Mouse (Mus musculus) spleen, adult 18-20 months (tissue): ENCODE data around the gene Pik3c2a.
"Not testable (repeated sequence)": the region's sequence is repeated elsewhere in the genome, so short reads cannot be mapped to it uniquely, and the experiment has no call there.

ENCODE experiments used
- DNase-seq, 2 experiments: peaks; one replicate each; pipeline ENCODE4 v3.0.0; 2022; ENCODE audit warnings: mixed read lengths in 2 of 2

The Pik3c2a gene

DNA sequence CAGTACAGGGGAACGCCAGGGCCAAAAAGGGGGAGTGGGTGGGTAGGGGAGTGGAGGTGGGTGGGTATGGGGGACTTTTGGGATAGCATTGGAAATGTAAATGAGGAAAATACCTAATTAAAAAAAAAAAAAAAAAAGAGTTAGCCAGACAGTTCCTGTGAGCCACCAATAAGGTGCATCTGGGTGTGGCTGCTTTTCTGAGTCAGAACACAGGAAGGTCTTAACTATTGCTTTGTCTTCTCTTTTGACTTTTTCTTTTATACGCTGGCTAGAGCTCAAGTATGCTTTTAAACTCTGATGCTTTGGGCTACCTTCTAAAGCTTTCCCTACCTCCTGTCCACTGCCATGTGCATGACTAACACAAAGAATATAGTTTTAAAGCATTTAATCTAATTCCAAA is 55.9 kb downstream of the Pik3c2a start:
- not testable (repeated sequence) for DNase-seq

DNA sequence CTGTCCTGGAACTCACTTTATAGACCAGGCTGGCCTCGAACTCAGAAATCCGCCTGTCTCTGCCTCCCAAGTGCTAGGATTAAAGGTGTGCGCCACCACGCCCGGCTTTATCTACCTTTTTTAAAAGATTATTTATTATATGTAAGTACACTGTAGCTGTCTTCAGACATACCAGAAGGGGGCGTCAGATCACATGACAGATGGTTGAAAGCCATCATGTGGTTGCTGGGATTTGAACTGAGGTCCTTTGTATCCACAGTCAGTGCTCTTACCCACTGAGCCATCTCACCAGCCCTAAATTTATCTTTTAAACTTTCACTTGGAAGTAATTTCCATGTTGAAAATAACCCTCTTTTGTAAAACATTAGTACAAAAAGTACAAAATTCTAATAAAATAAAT is 64.1 kb downstream of the Pik3c2a start:
- DNase-seq, result not testable (repeated sequence)

DNA sequence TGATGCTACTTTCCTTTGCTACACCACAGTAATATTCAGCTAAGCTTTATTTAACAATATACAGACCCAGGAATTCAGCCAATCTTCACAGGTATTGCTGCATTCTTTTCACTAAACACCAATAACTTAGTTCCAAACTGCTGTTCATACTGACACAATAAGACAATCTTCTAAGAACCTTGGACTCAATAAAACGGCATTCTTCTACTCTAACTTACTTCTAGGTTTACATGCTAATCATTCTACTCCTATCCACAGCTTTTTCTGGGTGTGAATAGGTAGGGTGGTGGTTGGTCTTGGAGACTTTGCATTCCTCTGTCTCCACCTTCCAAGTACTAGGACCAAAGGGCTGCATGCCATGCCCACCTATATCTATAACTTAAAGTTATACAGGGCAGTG is 69.0 kb downstream of the Pik3c2a start:
- no peak for DNase-seq

DNA sequence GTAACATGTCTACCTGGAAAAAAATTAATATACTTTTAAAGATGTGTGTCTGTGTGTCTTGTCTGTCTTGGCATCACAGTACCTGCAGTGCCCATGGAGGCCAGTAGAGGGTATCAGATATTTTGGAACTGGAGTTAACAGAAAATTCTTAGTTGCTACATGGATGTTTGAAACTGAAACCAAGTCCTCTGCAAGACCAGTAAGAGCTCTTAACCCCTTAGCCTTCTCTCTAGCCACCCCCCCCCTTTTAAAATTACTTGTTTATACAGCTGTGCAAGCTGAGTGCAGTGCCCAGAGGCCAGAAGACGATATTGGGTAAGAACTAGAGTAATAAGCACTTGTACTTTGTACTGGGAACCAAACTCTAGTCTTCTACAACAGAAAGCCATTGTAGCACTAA is 107.0 kb downstream of the Pik3c2a start:
- DNase-seq, result peak; percentile 8 to 67

DNA sequence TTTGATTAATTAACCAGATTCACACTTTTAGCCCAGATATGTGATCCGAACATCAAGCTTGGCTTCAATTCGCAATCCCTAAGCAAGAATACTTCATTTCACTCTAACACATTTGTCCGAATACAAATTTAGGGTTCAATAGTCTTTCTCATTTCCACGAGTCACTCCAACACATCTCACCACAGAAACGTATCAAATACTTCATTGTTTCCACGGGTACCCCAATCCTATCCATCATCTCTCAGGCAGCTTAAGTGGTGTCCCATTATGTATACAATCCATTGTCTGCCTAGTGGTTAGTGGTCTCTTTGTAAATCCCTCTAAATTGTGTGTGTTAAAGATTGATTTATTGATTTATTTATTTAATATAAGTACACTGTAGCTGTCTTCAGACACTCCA is 108.1 kb downstream of the Pik3c2a start:
- DNase-seq, result no peak

DNA sequence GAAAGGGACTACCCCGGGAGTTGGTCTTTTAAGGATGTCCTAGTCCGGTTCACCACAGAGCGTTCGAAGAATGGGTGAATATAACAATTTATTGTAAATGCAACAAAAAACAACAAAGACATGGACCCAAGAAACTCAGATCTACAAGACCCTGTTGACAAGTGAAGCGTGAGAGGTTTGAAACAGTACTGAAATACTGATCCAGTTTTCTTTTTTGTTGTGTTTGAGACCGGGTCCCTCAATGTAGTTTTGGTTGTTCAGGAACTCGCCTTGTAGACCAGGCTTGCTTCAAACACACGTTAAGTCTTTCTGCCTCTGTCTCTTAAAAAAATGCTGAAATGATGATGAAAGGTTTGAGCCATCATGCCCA is 108.6 kb downstream of the Pik3c2a start:
- DNase-seq, result no peak

DNA sequence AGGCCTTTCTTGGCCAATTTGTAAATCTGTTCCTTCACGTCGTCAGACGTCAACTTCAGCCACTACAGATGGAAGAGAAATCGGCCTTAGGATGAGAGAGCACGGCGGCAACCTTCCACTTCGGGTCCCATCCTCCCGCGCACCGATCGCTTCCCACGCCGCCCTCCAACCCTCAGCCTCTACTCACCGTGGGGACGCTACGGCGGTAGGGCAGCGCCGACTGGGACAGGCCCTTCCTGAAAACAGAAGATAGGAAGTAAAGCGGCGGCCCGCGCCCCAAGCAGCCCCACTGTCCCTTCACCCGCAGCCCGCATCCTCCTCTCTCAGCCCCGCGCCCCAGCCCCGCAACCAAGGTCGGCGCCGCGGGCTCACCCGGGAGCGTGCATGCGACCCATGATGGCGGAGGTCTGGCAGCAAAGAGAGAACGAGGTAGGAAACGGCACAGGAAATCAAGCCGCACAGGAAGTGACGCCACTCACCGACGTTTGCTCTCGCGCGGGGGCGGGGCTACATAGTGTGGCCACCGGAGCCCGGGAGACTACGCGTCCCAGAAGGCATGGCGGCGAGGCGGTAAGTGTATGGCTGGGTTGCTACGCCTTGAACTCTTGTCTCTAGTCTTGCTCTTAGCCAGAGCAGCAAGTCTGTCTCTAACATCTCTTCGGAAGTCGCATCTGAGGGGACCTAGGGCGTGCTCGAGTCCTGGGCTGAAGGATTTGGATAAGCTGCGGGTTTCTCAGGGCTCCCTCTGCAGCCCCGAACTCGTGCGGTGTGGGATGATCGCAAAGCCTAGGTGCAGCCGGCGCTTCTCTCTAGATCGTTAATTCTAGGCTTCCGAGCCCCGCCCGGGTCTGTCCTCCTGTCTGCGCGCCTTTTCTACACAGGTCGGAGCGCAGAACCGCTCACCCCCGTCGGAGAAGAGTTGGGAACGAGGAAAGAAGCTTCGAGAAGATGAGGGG is 109.3 kb downstream of the Pik3c2a start, which contains the start of gene Rps13:
TSS of gene Rps13 (minus strand) at position 483 of the 956 bp plus-strand sequence.
- DNase-seq, result peak; percentile 93 to 96

DNA sequence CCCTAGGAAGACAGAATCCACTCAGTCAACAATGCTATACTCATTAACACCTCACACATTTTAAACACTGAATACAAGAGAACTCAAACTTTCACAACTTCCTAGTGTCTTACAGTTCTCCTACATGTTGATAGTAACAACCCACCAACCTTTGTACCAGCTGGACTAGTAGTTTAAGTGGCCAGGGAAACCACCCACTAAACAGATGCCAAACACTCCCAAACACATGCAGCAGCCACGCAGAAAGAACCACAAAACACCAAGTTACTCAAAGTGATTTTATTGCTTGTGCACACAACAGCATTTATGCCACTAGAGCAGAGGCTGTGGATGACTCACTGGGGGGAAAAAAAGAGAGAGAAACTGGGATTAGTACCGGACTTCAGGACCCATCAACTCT is 112.0 kb downstream of the Pik3c2a start:
- no peak for DNase-seq

DNA sequence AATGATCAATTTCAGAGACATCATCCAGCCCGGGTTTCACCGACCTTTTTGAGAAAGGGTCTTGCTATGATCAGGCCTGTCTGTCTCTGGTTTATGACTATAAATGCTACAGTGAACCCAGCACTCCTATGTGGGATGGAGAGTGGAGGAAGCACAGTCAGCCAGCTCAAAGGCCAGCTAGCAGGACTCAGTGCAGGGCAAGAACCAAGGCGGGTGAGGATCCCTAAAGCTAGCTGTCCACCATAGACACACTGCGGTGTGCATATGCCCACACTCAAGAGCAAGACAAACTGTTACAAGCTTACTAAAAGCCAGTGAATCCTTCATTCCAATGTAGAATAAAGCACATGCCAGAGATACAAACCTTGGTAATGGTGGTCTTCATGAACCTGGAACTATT is 113.4 kb downstream of the Pik3c2a start:
- DNase-seq, result no peak

DNA sequence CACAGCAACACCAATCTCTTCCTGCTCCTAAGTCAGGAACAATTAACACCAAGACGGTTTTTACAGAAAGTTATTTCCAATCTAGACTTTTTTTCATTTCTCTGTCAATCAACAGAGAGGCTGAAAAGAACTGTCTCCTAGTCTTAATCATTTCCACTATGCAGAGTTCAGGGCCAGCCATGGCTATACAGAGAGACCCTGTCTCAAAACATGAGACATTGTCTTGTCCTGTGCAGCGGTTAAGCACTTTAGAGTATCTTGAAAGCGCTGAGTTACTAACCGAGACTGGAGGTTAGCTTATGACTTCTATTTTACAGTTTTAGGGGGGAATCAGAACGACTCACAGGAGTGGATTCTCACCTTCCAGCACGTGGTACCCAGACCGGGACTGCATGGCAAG is 114.5 kb downstream of the Pik3c2a start:
- no peak for DNase-seq

DNA sequence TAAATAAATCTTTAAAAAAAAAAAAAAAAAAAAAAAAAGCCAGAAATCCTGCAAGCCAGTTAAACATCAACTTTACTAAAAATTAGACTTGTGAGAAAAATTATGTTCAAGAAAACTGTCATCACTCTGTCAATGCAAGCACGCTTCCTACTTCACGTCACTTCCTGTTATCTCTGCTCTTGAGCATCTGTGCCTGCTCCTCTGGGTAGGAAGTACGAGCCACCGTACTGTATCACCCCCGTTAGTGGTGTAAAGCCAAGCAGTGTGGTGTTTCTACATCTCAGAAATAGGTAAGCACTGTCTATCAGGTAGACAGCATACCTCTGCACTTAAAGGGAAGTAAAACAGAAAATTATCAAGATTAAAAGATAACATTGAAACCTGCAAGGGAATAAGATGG is 115.3 kb downstream of the Pik3c2a start:
- DNase-seq, result no peak

DNA sequence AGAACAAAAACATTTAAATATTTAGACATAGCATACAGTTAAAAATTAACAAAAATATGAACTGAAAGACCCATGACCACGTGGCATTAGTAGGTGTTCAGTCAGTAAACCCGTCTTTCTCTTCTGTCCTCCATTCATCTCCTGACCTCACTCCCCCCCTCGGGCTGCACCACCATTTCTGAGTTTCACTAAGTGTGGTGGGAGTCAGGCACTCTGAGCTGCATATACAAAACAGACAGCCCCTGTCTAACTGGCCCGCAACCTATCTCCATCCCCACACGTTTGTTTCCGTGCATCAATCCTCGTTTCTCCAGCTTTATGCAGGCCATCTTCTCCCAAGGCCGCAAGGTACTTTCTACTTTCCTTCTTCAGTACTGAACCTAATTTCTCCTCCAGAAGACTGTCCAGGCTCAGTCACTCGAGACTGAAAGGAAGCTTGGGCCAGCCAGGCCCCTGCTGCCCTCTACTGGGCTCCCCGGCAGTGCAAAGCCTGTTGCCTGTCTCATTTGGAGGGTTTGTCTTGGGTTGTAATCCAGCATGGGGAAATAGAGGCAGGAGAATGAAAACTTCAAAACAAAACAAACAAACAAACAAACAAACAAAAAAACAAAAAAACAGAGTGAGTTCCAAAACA is 119.8 kb downstream of the Pik3c2a start:
- DNase-seq, result peak; percentile 25 to 60

DNA sequence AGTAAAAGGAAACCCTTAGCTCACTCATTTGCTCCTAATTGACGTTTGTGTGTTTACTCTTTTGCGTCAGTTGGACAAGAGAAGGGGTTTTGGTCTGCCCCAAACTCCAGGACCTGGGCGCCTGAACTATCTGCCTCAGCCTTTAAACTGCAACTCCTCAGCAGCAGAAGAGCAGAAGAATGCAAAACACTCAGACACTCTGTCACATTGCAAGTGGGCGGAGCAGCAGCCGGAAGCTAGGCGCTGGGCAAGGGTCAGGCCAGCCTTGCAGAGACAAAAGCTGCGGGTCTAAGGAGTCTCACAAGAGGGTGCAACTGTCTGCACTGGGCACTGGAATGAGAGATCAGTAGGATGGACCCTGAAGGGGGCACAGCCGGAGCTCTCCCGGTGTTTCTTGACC is 133.8 kb downstream of the Pik3c2a start:
- DNase-seq, result peak in 1 of 2 experiments; percentile 32

DNA sequence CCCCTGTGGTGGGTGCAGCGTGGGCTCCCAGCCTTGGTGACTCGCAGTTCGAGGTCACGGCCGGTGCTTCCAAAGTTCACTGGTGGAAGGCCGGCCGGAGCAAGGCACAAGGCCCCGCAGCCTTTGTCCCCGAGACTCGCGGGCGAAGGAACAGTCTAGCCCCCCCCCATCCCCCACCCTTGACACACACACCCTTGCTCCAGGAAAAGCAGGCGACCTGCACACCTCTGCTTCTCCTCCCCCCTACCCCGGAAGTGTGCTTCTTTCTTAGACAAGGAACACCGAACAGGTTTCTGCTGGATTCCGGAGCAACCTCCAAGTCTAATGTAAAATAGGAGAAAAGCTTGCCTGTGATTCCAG is 134.6 kb downstream of the Pik3c2a start:
- no peak for DNase-seq

DNA sequence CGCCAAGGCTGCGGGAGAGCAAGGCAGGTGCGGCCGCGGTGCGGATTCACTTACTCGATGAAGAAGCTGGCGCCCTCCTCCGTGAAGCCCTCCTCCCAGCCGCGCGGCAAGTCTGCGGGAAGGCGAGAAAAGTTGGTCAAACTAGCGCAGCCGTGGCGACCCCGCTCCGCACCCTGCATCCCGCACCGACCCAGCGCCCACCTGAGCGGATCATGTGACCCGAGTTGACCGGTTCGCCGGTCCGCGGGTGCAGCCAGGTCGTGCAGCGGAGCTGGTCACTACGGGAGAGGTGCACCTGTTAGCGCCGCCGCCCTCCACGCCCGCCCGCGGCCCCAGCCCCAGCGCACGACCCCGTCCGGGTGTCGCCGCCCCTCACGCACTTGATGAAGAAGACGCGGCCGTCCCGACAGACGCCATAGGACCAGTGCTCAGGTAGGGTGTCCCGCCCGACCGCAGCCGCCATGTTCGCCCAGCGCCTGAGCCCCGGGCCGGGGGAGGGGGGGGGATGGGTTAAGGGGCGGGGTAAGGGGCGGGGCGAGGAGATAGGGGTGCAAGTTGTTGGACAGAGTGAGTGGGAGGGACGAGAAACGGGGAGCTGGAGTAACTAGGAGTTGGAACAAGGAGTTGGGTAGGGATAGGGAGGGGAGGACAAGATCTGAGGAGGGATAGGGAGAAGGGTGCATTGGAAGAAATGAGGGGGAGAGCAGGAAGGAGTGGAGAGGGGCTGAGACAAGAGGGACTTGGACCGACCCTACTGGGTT is 135.2 kb downstream of the Pik3c2a start, which contains the start of gene Plekha7:
TSS of gene Plekha7 (minus strand) at position 506 of the 761 bp plus-strand sequence.
- DNase-seq, result peak; percentile 40 to 54

DNA sequence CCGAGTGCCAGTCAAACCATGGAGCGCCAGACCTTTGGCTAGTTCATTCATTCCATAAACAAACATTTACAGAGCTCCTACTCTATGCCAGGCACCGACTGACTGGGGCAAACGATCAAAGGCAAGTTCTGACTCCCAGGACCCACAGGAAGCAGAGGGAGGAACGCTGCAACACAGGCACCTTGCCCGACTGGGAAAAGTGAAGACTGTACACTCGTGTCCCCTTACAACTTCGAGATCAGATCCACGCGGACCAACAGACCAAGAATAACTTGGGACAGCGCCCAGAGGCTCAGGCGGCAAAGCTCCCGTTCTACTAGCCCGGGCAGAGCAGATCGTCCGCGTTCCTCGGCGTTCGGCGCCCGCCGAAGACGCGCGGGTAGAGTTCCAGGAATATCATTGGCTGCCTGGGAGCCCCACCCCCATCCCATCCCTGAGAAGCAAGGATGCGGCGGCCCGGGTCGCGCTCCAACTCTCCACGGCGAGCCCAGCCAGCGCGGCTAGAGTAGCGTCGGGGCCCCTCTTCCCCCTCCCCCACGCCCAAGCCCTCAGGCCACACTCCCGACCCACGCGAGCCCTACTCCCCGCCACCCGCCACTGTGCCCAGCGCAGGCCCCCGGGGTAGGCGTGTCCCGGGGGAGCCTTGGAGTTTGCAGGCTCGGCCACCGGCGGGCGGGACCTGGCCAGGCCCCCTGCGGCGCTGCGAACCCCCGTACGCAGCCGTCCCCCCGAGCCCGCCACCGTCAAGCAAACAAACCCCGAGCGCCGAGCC is 136.0 kb downstream of the Pik3c2a start:
- DNase-seq, result peak; percentile 13 to 28

DNA sequence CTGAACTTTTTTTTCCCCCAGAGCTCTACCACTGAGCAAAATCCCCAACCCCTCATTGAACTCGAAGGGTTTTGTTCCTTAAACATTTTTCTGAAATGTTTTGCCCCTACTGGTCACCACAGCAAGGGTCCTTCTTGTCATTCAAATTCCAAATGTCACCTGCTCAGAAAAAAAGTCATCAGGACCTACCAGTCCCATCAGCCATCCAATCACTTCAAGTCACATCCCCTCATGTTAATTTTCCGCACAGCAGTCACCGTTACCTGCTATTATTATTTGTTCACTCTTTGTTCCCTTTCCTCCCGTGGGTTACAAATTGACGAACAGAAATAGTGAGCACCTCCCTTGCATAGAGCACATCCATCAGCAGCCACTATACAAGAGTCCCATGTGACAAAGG is 136.6 kb downstream of the Pik3c2a start:
- DNase-seq, result no peak

DNA sequence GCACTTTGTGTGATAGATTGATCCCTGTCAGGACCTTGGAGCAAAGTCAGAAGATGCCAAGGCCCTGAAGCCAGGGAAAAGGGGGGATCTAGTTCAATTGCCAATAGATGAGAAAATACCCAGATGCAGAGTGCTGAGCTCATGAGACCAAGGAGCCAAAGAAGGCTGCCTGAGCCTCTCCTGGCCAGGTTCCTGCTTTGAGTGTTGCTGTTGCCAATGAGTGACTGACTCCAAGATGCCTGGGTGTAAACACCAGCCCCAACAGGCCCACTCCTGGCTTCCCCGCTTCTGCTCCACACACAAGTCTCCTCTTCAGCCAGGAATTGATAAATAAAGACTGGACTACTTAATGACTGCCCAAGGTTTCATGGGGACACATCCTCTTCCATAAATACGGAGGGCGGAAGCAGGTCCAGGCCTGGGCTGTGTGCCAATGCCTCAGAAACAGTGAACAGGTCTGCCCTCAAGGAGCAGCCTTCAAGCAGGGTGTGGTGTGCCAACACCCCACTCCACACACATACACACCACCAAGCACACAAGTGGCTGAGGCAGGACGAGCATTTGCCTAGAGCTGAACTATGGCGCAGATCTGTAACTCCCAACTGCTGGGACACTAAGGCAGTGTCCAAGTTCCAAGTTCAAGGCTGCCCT is 141.5 kb downstream of the Pik3c2a start:
- no peak for DNase-seq

DNA sequence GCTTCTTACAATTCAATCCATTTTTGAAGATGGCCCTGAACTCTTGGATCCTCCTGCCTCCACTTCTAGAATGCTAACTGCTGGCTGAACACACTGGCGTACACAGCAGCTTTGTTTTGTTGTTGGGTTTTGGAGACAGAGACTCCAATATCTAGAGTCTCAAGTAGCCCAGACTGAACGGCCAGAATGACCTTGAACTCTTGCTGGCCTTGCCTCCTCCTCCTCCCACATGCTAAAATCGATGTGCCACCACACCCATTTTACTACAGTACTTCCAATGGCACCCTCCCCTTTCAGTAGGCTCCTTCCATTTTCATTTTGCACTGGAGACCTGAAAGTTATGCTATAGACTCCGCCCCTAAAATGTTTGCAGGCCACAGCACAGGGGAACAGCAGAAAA is 142.1 kb downstream of the Pik3c2a start:
- DNase-seq, result no peak

DNA sequence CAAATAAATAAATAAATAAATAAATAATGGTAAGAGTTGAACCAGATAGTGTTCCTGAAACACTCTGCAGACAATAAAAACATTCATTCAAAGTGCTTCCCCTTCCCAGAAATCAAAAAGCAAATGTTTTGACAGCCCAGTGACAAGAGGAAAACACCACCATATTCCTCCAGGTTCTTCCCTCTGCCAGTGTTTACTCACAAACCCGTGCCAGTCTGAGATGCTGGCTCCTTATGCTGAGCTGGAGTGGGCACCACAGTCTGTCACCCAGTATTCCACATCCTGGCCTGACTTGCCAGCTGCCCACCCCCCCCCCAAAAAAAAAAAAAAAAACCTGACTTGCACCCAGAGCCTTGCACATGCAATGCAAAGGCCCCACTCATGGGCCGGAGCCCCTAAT is 144.4 kb downstream of the Pik3c2a start:
- no peak for DNase-seq

DNA sequence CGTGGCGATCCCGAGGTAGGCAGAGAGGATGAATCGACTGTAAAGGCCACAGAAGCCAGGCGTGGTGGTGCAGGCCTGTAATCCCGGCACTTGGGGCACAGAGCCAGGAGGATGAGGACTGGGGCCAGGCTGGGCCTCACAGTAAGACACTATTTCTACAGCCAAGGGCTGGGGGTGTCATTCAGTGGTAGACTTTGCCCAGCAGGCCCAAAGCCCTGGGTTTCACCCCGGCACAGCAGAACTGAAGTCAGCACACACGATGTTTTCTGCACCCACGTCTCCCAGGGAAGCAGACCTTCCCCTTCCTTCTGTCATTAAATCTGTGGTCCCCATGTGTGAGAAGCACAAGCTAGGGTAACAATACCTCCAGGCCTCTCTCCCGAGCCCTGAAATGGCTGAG is 144.9 kb downstream of the Pik3c2a start:
- DNase-seq, result no peak

DNA sequence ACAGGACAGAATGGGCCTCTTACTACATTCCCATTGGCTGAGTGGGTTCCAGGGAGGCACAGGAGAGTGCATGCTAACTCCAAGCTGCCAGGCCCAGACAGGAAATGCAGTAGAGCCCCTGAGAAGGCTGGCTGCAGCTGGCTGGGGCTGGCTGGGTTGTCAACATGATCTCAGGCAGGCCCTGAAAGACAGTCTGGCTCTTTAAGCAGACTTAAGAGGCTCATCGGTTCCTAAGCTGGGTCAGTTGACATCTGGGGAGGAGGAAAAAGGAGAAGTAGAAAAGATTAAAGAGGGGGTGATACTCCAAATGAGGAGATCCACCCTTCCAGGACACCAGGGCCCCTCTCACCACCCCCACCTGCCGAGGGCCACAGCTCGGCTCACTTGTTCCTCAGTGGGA is 148.3 kb downstream of the Pik3c2a start:
- DNase-seq, result no peak
